Mouse (Mus musculus) forelimb bud, embryonic 11.5 days (tissue): ENCODE measurements around the gene St8sia2.
"Not testable (repeated sequence)": the region's sequence is repeated elsewhere in the genome, so short reads cannot be mapped to it uniquely, and the experiment has no call there.

ENCODE experiments used
- DNase-seq: peaks from one replicate; pipeline ENCODE4 v3.0.0-alpha.2; 2012; ENCODE audit warnings: low read depth, low spot score

The St8sia2 gene

DNA sequence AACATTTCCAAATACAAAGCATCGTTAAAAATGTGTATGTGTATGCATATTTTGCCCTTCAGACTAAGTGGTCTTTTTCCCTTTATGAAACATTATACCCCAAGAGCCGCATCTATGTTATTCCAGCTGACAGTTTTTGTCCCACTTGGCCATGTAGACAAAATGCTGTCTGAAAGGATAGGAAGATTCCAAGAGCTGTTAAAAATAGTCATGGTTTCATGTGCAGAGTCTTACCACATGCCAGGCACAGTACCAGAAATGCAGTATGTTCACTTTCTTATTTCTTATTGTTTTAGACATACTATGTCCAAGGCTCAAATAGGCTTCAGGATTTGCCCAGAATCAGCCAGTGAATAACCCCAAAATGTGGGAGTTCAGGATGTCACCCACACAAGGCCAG lies 24.1 kb downstream of the St8sia2 start:
- no peak for DNase-seq

- not testable (repeated sequence) for DNase-seq
These were observed 41.3 kb downstream of the St8sia2 start for GRCm38 (mm10) chr7:73972157-73972556.

GRCm38 (mm10) chr7:73965164-73965563 lies 48.3 kb downstream of the St8sia2 start:
- no peak for DNase-seq

- DNase-seq, result no peak
These were observed 51.1 kb downstream of the St8sia2 start for GRCm38 (mm10) chr7:73962431-73962830.

DNA sequence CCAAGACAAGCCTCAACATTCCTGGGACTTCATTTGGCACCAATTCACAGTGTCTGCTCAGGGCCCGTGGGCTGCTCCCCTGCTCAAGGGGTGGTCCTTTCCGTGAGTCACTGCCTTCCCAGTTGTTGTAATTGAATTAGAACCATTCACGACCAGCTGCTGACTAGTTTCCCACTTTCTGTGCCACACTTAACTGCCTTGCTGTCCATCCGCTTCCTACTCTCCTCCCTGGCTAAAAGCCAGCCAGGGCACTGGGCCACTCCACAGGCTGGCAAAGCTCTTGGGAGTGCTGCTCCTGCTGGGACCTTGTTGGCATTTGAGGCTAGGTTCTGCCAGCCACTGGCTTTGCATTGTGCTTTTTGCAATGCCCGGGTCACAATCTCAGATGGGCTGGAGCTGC lies 59.0 kb downstream of the St8sia2 start:
- no peak for DNase-seq

DNA sequence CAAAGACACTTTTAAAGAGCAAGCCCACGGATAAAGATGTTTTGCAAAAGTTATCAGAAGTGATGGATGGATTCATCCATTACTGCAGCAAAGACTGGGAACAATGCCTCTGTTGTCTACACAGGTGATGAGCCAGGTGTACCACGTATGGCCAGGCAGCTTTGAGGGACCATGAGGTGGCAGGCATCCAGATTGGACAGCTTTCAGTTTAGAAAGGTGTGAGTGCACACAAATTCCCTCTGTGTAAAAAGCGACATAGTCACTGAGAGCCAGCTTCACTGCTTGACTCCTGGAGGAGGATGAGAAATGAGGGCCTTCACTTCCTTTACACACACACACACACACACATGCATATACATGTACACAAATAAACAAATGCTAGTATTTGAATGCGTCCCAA lies 60.4 kb downstream of the St8sia2 start:
- no peak for DNase-seq

DNA sequence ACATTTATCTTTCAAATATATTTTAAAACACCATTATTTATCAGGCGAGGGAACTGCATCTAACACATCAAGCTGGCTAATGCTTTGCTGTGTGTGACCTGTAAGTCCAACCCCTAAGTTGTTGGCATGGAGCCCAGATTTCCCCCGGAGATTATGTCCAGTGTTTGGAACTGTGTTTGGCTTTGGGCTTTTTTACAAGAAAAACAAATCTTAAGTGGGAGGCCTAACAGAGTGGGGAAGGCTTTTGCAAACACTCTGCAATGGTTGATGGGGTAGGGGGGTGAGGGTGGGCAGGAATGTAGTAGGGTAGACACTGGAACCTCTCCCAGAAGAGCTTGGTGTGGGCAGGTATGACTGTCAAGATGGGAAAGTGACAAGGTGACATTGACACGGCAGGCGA lies 71.8 kb downstream of the St8sia2 start:
- peak; percentile 51 for DNase-seq

DNA sequence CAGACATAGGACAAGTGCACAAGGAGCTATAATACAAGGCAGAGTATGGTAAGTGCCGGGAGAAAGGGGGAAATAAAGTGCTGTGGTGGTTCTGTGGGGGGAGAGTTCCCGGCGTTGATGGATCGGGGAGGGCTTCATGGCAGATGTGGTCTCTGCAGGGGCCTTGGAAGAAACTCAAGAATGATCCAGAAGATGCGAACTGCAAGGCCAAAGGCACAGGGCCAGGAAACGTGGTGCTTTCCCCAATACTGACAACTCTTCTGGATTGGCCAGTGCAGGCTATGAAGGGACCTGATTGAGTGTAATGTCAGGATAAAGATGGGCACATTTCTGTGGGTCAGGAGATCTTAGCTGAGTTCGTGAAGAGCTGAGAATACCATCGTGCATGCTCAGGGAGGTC lies 74.3 kb downstream of the St8sia2 start:
- no peak for DNase-seq

DNA sequence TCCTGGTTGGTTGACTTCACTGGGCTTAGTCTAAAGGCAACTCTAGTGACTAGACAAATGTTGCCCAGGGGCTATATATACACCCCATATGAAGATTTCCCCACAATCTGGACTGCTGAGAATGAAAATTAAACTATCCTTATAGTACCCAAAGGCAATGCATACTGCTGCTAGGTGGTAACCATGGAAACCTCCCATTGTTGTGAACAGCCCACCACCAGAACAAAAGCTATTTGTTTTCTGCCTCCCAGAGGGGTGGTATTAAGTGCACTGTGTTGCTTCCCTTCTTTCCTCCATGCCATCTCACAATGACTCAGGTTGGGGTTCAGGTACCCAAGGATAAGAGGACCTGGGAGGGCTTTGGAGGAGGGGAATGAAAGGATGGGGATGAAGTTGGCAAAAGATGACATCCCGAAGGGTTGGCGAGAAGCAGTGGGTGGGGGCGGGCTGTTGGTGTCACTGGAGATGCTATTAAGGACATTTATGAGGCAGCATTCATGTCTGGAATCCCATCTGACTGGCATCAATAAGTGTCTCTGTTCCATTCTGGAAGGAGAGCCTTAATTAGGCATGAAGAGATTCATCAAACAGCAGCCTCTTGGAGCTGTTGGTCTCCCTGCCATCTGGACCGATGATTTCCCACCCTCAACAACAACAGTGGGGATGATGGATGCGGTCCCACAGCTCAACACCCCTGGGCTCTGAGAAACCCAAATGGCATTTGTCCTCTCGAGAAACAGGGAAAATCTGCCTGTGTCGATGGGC lies 75.3 kb downstream of the St8sia2 start:
- no peak for DNase-seq

DNA sequence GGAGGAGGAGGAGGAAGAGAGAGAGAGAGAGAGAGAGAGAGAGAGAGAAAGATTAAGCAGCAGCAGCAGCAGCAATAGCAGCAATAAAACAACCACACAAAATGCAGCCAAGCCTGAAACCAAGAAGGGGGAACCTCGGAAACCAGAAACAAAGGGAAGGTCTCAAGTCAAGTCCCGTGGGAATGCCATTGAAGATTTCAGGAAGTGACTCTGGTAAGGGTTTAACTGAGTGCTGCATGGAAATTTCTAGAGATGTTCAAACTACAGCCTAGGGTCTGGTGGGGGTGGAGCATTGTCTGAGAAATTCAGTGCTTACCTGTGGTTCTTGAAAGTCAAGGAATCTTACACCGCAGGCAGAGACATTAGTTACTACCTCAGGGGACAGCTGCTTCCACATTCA lies 77.4 kb downstream of the St8sia2 start:
- DNase-seq, result no peak

DNA sequence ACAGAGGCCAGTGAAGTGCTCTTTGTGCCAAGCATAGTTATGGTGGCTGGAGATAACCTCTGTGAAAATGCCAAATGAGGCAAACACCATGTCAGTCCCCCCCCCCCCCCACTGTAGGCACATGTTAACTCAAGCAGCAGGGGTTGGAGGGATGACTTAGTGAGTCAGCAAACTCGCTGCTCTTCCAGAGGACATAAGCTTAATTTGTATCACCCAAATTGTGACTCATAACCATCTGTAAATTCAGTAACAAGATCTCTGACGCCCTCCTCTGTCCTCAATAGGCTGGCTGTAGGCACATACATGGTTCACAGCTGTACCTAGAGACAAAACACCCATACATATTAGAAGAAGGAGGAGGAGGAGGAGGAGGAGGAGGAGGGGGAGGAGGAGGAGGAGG lies 77.8 kb downstream of the St8sia2 start:
- DNase-seq, result no peak

GRCm38 (mm10) chr7:73933036-73933435 lies 80.5 kb downstream of the St8sia2 start:
- DNase-seq, result no peak

DNA sequence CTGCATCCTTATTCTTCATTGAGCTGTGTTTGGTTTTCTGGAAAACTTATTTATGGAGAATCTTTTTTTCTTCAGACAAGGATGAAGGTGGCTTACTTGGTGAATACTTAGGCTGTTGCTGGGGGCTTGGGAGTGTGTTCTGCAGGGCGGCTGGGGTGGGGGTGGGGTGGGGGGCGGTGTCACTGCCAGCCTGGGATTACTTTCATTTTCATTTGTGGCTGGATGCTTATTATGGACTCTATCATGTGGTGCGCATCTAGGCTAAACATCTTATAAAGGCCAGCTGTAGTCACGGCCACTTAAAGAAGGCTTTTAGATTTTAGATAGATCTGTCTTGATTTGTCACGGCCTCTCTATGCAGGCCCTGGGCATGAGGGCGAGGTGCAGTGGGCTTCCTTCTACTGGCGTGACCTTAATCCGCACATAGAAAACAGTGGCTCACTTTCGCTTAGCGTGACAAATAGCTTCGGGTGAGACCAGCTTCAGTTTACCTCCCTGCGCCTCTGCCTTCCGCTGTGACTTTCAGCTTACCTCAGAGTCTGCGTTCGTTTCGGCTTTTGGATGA lies 92.5 kb downstream of the St8sia2 start:
- DNase-seq, result no peak

GRCm38 (mm10) chr7:73917633-73918311 lies 95.7 kb downstream of the St8sia2 start:
- no peak for DNase-seq

GRCm38 (mm10) chr7:73911899-73912298 lies 101.6 kb downstream of the St8sia2 start:
- DNase-seq, result no peak

DNA sequence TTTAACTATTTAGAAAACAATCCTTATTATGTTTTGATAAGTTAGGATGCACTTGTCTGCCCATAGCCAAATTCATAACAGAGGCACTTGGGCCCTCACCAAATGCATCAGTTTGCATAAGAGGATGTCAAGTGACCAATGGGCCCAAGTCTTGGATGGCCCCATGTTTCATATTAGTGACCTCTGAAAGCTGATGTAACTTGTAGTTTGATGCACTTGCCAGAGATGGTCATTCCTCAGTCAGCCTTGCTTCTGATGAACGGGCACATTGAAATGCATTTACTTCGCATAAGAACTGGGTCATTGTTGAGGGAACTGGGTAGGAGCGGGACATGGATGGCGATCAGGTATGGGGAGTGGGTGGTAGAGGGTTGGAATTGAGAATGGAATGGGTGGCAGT lies 102.6 kb downstream of the St8sia2 start:
- DNase-seq, result no peak

DNA sequence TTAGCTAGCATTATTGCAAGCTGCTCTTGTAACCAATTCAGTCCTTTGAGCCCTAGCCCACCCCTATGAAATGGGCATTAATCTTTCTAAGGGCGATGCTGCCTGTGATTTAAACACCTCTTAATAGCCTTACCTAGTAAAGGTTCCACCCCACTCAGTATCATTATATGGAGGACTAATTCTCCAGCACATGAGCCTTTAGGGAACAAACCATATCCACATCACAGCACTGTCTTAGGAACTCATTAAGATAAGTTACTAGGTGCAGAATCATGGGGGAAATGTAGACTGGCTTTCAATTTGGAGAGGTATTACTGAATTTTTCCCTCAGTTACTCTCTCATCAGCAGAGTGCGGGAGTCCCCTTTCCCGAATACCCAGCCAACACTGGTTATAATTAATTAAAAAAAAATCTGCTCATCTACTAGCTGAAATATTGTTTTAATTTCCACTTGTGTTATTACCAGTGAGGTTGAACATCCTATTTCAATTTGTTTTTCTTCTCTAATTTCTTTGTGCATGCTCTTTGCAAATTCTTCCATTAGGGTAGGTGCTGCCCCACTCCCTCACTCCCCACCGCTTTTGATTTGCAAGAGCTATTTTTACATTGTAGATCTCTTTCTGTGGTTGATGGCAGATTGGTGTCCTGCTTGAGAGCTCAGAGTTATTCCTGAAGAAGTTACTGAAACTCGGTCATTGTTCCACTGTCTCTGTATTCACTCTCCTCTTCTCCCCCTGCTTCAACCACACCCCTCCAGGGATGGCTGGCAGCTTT lies 103.9 kb downstream of the St8sia2 start:
- DNase-seq, result no peak

DNA sequence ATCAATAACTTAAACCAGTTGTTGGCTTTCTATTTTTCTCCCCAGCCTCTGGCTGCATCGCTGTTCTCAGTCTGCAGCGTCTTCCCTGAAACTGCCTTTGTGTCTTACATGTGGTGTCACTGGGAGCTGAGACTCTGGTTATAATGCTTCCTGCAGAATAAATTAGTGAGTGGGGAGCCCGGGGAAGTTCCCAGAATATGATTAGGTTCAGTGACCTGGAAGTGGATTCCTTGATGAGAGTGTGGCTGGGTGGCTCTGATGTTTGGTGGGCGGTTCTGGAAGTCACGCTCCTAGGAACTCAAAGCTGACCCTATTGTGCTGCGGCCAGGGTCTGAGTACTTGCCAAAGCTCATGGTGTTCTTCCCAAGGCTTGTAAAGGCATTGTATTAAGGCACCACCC lies 119.0 kb downstream of the St8sia2 start:
- no peak for DNase-seq

GRCm38 (mm10) chr7:73891830-73892229 lies 121.7 kb downstream of the St8sia2 start:
- DNase-seq, result no peak

GRCm38 (mm10) chr7:73890891-73891610 lies 122.4 kb downstream of the St8sia2 start:
- no peak for DNase-seq

DNA sequence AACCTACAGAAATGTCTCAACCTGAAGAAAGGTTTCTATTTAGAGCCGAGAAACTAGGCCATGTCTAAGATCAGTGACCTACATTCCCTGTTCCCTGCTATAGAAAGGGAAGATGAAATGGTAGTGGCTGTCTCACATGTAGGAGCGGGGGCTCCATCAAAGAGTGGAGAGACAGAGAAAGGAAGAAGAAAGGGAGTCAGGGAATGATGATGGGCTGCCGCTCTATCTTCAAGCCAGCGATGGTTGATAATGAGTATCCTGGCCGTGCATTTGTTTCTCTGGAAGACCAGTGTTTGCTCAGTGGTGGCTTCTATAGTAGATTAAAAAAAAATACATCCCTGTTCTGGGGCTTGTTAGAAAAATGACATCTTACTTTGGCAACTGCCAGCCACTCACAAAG lies 123.0 kb downstream of the St8sia2 start:
- DNase-seq, result no peak
